Mouse (Mus musculus): ENCODE results near the gene Poc1b. TPM values are rescaled to one million over a fixed set of nuclear protein-coding genes. Genes with fewer than 3 reads are reported as not detected.
"Not testable (repeated sequence)": the region's sequence is repeated elsewhere in the genome, so short reads cannot be mapped to it uniquely, and the experiment has no call there.

The Poc1b gene
- polyA plus RNA-seq, 1 experiment from 2014 or later = 20.6 TPM

DNA sequence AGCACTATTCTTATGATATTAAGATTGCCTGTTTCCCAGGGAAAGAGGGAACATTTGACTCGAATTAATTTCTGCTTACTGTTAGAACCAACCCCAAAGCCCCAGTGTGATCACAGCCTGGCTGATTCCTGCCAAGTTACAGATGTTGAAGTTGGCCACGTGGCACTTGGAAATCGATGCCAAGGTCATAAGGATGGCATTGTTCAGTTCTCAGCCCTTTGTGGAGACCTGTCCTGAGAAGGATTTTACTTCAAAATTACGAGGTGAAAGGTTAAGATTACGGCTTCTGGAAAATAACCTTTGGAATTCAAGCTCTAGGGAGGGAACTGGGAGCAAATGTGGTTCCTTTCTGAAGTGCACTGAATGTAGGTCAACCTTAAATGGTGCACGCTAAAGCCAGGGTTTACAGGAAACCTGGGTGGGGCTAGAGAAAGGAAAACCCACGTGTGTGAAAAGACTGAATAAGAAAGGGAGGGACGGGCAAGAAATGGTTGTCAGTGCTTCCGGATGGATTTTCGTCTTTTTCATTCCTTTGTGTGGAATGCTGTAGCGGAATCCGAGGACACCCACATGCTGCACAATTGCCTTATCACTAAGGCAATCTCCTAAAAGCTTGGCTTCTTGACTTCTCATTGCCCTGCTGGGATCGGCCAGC, 102.4 kb downstream of the Poc1b start:
- Histone ChIP-seq H3K4me2 (replicated peaks; ENCODE audit: low read depth, low read length) (no peak overlapping the region), H3K4me1 (ENCODE audit: insufficient read depth, low read length) (peaks cover 8% of the 10 kb centered on the region), H3K27ac (ENCODE audit: low read length) (no peak overlapping the region), H3K36me3 (ENCODE audit: insufficient read depth, low read length) (no peaks in the 10 kb centered on the region), H3K9me3 (ENCODE audit: low read length) (no peaks in the 10 kb centered on the region), H3K27me3 (ENCODE audit: insufficient read depth, low read length) (no peaks in the 10 kb centered on the region), H3K4me3 (ENCODE audit: low read length) (no peak overlapping the region), H3K9ac (replicated peaks; ENCODE audit: low read length) (no peak overlapping the region)
- ATAC-seq (ENCODE audit: low FRiP score, low TSS enrichment) = no peak
- 66% methylated on average over 13 of the region's 13 CpGs for WGBS

DNA sequence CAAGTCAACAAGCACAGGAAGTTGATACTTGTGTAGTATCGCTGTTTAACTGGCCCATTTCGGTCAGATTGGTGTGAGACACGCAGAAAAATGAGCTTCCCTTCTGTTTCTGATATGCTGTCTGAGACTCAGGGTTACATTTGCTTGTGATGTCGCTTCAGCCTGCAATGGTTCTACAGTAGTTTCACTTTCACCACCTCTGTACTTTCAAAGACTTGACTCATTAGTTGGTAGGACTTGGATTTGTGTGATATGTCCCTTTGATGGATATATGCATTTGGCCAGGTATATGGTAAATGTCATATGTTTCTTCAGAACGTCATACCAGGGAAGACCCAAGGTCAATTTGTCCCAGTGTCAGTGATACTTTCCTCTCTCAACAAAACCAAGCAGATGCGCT, 104.2 kb downstream of the Poc1b start:
- Histone ChIP-seq H3K9ac (replicated peaks; ENCODE audit: low read length) (no peak overlapping the region), H3K27ac (ENCODE audit: low read length) (no peak overlapping the region), H3K36me3 (ENCODE audit: insufficient read depth, low read length) (no peaks in the 10 kb centered on the region), H3K4me3 (ENCODE audit: low read length) (no peak overlapping the region), H3K4me2 (replicated peaks; ENCODE audit: low read depth, low read length) (no peak overlapping the region), H3K9me3 (ENCODE audit: low read length) (no peaks in the 10 kb centered on the region), H3K27me3 (ENCODE audit: insufficient read depth, low read length) (no peaks in the 10 kb centered on the region), H3K4me1 (ENCODE audit: insufficient read depth, low read length) (no peaks in the 10 kb centered on the region; the same call in 1 of the 2 replicates)
- no peak for ATAC-seq (ENCODE audit: low FRiP score, low TSS enrichment)
- WGBS = 92% methylated on average over 6 of the region's 6 CpGs

DNA sequence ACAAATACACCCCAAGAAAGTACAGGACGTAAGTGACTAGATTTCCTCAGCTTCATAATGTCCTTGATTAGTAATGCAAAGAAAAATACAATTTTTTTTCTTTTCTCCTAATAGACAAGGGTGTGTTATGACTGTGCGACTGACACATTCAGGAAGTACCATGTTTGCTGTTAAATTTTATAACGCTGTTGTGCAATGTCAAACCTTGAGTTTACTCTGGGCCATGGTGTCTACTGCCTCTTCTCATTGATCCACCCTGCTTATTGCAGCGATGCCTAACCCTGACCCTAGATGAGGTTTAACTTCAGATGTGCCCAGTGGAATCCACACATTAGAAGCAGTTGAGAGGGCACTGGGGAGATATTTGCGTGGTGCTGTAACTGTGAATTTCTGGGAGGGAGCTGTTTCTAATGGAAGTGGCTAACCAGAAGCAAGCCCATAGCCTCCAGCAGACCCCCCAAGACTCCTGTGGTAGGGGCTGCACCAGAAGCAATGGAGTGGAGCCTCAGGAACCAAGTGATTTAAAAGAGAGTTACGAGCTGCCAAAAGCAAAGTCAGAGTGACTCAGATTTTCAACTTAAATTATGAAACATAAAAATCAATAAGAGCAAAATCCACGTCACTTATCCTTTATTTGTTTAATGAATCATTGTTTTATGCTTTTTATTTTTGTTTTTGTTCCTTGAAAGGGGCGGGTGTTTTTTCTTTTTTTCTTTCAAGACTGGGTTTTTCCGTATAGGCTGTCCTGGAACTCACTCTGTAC, 104.8 kb downstream of the Poc1b start:
- no peak for ATAC-seq (ENCODE audit: low FRiP score, low TSS enrichment)
- 91% methylated on average over 9 of the region's 9 CpGs for WGBS
- H3K9ac ChIP-seq (replicated peaks; ENCODE audit: low read length) = no peak overlapping the region
- H3K9me3 ChIP-seq (ENCODE audit: low read length) = no peaks in the 10 kb centered on the region
- no peaks in the 10 kb centered on the region for H3K27me3 ChIP-seq (ENCODE audit: insufficient read depth, low read length)
- H3K27ac ChIP-seq (ENCODE audit: low read length) = no peak overlapping the region
- no peaks in the 10 kb centered on the region for H3K36me3 ChIP-seq (ENCODE audit: insufficient read depth, low read length)
- no peak overlapping the region for H3K4me2 ChIP-seq (replicated peaks; ENCODE audit: low read depth, low read length)
- H3K4me3 ChIP-seq (ENCODE audit: low read length) = no peak overlapping the region
- no peaks in the 10 kb centered on the region; the same call in 1 of the 2 replicates for H3K4me1 ChIP-seq (ENCODE audit: insufficient read depth, low read length)

DNA sequence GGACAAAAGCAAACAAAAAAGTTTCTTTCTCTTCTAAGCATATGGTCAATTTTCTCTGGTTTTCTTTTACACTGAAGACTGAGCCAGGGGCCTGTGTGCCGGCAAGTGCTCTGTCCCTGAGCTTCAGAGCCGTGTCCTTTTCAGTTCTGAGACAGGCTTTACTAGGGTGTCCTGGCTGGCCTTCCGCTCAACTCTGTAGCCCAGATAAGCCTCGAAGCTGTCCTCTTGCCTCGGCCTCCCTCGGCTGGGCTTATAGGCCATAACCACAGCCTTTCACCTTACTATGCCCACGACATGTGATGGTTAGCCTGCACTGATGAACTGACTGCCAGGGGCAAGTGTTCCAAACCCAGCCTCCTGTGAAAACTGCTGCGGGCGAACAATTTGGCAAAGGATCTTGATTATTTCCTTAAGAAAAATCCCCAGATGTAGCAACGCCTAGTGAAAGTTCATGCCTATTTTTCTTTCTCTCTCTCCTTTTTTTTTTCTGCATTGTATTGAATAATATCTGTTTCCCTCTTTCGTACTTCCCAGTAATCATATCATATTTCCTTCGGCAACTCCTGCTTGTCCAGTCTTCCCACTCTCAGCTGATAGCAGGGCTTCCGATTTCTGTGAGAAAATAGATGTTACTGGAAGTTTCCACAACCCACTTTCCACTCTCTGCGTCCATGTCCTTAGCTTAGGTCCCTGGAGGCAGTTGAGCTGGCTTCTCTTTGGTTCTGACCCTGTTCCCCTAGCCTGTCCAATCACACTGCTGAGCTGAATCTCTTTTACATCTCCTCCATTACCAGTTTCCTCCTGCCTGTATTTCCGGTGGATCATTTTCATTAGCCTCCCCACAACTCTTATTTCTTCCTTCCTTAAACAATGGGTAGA, 107.8 kb downstream of the Poc1b start:
- H3K4me1 ChIP-seq (ENCODE audit: insufficient read depth, low read length) = no peaks in the 10 kb centered on the region
- WGBS = 71% methylated on average over 15 of the region's 15 CpGs

DNA sequence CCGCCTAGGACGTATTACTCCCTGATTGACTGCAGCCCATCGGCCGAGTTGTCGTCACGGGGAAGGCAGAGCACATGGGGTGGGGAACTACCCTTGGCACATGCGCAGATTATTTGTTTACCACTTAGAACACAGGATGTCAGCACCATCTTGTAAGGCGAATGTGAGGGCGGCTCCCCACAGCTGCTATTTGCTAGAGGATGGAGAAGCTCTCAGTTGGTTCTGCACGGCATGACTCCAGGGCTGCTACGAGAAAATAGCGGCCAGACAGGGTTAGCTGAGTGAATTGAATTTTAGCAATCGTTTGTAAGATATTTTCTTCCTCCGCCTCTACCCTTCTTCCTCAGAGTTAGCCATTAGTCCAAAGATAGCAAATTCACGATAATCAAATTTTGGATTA, 109.7 kb downstream of the Poc1b start:
- H3K4me2 ChIP-seq (replicated peaks; ENCODE audit: low read depth, low read length); H3K27me3 ChIP-seq (ENCODE audit: insufficient read depth, low read length); ATAC-seq (ENCODE audit: low FRiP score, low TSS enrichment); H3K9ac ChIP-seq (replicated peaks; ENCODE audit: low read length); H3K4me3 ChIP-seq (ENCODE audit: low read length); H3K4me1 ChIP-seq (ENCODE audit: insufficient read depth, low read length); H3K9me3 ChIP-seq (ENCODE audit: low read length); H3K27ac ChIP-seq (ENCODE audit: low read length); H3K36me3 ChIP-seq (ENCODE audit: insufficient read depth, low read length): not testable (repeated sequence)
- 91% methylated on average over 15 of the region's 15 CpGs for WGBS

More for the DNA sequence above, 107.8 kb downstream of the Poc1b start:
- H3K36me3 ChIP-seq (ENCODE audit: insufficient read depth, low read length) = no peaks in the 10 kb centered on the region
- H3K27me3 ChIP-seq (ENCODE audit: insufficient read depth, low read length) = no peaks in the 10 kb centered on the region
- ATAC-seq (ENCODE audit: low FRiP score, low TSS enrichment) = no peak
- H3K4me2 ChIP-seq (replicated peaks; ENCODE audit: low read depth, low read length) = no peak overlapping the region
- H3K9ac ChIP-seq (replicated peaks; ENCODE audit: low read length) = no peak overlapping the region
- no peaks in the 10 kb centered on the region for H3K9me3 ChIP-seq (ENCODE audit: low read length)
- no peak overlapping the region for H3K4me3 ChIP-seq (ENCODE audit: low read length)
- H3K27ac ChIP-seq (ENCODE audit: low read length) = no peak overlapping the region

DNA sequence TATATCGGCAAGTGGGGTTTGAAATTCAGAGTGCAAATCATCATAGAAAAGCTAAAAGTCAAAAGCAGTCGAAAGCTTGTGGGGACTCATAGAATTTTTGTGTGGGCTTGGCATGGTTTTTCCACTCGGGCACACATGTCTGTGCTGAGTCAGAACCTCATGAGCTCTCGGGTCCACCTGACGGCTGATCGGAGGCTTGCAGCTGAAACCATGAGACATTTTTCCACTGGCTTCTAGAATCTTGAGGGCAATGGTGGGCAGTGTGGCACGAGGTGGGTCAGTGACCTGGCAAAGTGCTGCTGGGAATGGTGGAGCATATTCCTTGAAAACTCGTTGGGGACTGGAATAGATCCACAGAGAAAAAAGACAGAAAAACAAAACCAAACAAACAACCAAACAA, 114.7 kb downstream of the Poc1b start:
- H3K4me1 ChIP-seq (ENCODE audit: insufficient read depth, low read length) = peaks cover 9% of the 10 kb centered on the region; the same call in 1 of the 2 replicates
- H3K9me3 ChIP-seq (ENCODE audit: low read length) = no peaks in the 10 kb centered on the region
- no peaks in the 10 kb centered on the region for H3K27me3 ChIP-seq (ENCODE audit: insufficient read depth, low read length)
- no peak overlapping the region for H3K4me2 ChIP-seq (replicated peaks; ENCODE audit: low read depth, low read length)
- 85% methylated on average over 8 of the region's 8 CpGs for WGBS
- no peak for ATAC-seq (ENCODE audit: low FRiP score, low TSS enrichment)
- H3K36me3 ChIP-seq (ENCODE audit: insufficient read depth, low read length) = no peaks in the 10 kb centered on the region
- no peak overlapping the region for H3K27ac ChIP-seq (ENCODE audit: low read length)
- no peak overlapping the region for H3K4me3 ChIP-seq (ENCODE audit: low read length)
- no peak overlapping the region for H3K9ac ChIP-seq (replicated peaks; ENCODE audit: low read length)

DNA sequence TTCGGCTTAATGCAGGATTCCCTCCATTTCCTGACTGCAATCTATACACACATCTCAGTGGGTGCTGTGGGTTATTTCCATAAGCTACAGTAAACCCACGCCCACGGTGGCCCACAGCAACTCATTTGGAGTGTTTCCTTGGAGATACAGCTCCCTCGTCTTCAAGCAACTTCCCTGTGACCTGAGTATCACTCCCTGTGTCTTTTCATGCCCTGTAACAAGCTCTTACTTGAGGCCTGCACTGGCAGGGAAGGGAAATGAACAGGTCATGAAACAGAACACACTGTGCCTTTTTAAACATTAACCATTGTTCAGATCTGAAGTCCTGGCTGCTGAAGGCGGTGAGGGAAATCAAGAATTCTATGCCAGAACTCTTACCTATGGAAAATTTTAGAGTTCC, 115.9 kb downstream of the Poc1b start:
- H3K4me1 ChIP-seq (ENCODE audit: insufficient read depth, low read length) = peaks cover 17% of the 10 kb centered on the region
- H3K4me2 ChIP-seq (replicated peaks; ENCODE audit: low read depth, low read length) = no peak overlapping the region
- no peak overlapping the region for H3K4me3 ChIP-seq (ENCODE audit: low read length)
- H3K36me3 ChIP-seq (ENCODE audit: insufficient read depth, low read length) = no peaks in the 10 kb centered on the region
- no peaks in the 10 kb centered on the region for H3K27me3 ChIP-seq (ENCODE audit: insufficient read depth, low read length)
- peak; percentile 57; the same call in 1 of the 2 replicates for ATAC-seq (ENCODE audit: low FRiP score, low TSS enrichment)
- H3K27ac ChIP-seq (ENCODE audit: low read length) = peak overlapping the region; percentile 84
- H3K9me3 ChIP-seq (ENCODE audit: low read length) = no peaks in the 10 kb centered on the region
- 66% methylated on average over 5 of the region's 5 CpGs for WGBS
- 0 out of 2 replicates have a peak overlapping the region, but pooled peaks have one; percentile 29 for H3K9ac ChIP-seq (replicated peaks; ENCODE audit: low read length)

DNA sequence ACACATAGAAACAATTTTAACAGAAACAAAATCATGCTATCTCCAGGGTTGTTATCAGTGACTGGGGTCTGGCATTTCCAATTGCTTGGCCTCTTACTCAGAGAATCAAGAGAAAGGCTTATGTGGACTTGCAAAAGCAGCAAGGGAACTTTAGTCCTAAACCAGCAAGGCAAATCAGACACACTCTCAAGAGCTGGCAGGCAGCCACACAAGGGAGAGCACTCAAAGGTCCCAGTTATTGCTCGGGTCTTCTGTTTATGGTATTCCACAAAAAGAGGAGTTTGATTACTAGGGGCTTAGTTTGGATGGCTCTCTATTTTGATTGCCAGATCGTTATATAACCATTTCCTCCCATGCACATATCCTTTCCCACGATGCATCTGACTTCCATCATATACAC, 117.4 kb downstream of the Poc1b start:
- Histone ChIP-seq H3K27ac (ENCODE audit: low read length) (no peak overlapping the region), H3K9ac (replicated peaks; ENCODE audit: low read length) (no peak overlapping the region), H3K4me3 (ENCODE audit: low read length) (no peak overlapping the region), H3K4me2 (replicated peaks; ENCODE audit: low read depth, low read length) (no peak overlapping the region), H3K4me1 (ENCODE audit: insufficient read depth, low read length) (peaks cover 32% of the 10 kb centered on the region), H3K9me3 (ENCODE audit: low read length) (no peaks in the 10 kb centered on the region), H3K36me3 (ENCODE audit: insufficient read depth, low read length) (no peaks in the 10 kb centered on the region), H3K27me3 (ENCODE audit: insufficient read depth, low read length) (no peaks in the 10 kb centered on the region)
- ATAC-seq (ENCODE audit: low FRiP score, low TSS enrichment) = no peak
- 70% methylated on average over 3 of the region's 3 CpGs for WGBS

DNA sequence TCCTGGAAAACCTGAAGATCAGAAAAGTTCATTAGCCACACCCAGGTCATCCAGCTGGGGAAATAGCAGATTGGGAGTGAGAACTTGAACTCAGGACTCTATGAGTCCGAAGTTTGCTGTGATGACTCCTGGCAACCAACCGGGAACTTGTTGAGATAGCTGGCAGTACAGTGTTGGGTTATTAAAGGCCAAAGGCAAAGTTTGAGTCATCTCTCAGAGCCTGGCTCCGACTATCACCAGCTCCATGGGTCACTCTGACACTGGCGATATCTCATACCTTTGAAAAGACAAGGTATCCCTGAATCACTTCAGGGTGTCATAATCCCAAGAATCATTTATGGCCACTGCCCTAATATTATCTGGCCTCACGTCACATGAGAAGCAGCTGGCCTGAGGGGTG, 119.9 kb downstream of the Poc1b start:
- H3K9ac ChIP-seq (replicated peaks; ENCODE audit: low read length) = no peak overlapping the region
- no peak overlapping the region for H3K4me2 ChIP-seq (replicated peaks; ENCODE audit: low read depth, low read length)
- H3K27ac ChIP-seq (ENCODE audit: low read length) = no peak overlapping the region
- no peaks in the 10 kb centered on the region for H3K27me3 ChIP-seq (ENCODE audit: insufficient read depth, low read length)
- 94% methylated on average over 5 of the region's 5 CpGs for WGBS
- no peaks in the 10 kb centered on the region for H3K9me3 ChIP-seq (ENCODE audit: low read length)
- no peak for ATAC-seq (ENCODE audit: low FRiP score, low TSS enrichment)
- H3K4me1 ChIP-seq (ENCODE audit: insufficient read depth, low read length) = peaks cover 39% of the 10 kb centered on the region
- no peak overlapping the region for H3K4me3 ChIP-seq (ENCODE audit: low read length)
- no peaks in the 10 kb centered on the region for H3K36me3 ChIP-seq (ENCODE audit: insufficient read depth, low read length)

All from kidney, embryonic 16.5 days (tissue).